Mouse (Mus musculus) effector memory CD4-positive, alpha-beta T cell, adult 7 months (primary cell): ENCODE measurements around the gene Mettl3. TPM values are rescaled to one million over a fixed set of nuclear protein-coding genes. Genes with fewer than 3 reads are reported as not detected.

ENCODE experiments used
- polyA plus RNA-seq: library from polyadenylated mRNA; unstranded; fragments of 100-300 nt; shearing (Covaris generic); gene quantifications from one replicate; pipeline ENCODE4 v1.2.1, GENCODE M21; 2017

Mettl3 gene
- polyA plus RNA-seq, result 32.8 TPM

DNA sequence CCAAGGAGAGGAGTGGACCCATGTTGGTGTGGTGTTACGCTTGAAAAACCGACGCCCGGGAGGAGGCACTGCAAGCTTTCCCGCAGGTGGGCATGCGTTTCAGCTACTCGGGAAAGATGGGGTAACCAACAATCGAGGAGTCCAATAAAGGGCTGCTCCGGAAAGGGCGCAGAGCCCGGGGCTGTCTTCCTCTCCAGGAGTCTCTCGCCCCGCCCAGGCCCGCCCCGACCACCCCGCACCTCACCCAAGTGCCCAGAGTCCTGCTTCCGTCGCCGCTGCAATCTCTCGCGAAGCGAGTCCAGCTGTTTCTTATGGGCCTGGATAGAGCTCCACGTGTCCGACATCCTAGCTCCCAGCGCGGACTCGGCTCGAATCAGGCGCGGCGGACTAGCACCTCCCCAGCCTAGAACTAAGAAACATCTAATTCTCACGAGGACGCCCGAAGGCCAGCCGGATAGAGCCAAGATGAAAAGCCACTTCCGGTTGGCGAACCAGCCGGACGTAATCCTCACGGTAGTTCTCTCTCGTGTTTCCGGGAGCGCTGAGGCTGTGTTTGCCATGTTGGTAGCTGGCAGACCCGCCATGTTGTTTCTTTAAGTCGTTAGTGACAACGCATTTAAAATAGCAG is at the start of gene Mettl3:
Mettl3 (minus strand) TSS at position 485 of the 628 bp plus-strand sequence.

DNA sequence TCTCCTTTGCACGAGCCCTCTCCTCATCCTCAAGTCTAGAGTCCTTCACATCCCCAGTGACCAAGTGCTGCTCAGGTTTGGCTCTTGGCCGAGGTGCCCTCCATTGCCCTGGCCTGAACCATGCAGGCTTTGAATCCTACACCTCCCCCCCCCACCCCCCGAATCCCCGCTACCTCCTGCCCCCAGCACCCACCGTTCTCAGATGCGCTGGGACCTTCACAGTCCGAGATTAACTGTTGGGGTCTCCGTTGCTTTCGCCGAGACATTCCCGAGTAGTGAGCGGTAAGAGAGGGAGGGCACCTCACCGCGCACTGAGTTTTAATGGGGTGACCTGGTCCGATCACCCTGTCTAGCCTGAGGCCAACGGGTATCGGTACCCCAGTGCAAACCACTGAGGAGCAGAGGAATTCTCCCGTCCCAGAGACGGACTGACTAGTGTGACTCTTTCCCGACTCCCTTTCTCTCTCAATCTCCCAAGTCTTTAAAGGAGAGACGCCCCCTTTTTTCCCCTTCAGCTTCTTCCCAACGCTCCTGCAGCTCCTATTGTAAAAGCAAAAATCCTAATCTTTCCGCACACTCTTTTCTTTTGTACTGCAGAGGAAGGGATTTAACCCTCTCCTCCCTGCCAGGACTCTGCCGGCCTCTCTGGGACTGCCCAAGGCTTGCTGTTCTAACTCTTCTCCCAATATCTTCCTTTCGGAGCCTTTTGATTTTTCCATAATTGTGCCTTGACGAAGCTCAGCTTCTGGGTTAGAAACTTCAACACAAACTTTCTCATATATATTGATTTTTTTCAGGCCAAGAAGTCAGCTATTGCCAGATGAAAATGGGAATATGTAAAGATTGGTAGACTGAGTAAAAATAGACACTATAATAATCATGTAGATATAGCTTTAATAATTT is 23.2 kb upstream of the Mettl3 start, which contains the start of gene Sall2:
Sall2 (minus strand) TSS at position 853 of the 903 bp plus-strand sequence.

DNA sequence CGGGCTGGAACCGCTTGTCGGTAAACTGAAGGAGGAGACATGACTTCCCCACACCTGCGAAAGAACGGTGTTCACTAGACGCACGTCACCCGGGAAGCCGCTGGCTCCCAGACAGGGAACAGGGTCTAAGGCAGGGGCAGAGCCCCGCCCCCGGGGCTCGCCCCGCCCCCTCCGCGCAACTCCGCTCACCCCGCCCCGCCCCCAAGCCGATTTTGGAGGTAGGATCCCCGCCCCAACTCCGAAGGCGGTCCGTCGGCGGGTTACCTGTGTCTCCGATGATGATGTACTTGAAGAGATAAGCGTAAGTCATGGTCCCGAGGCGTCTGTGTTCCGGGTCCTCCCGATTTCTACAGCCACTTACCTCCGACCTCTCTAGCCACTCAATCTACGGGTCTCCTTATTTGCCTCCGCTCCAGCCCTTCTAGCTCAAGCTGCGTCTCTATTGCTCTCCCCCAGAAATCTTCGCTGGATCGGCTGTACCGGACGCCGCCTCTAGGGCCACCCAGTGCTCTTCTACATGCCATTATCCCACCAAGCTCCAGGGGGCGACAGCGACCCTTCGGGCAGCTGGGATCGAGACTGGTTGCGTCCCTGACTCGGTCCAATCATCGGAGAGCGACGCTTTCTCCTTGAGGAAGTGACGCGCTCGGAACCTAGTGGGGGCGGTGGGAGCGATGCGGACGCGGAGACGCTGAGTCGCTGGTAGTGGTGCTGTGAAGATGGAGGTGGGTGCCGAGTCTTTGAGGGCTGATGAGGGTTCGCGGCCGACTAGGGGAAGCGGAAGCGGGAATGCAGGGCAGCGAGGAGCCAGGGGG is 25.8 kb downstream of the Mettl3 start, which contains the start of the genes Tox4 and Rab2b:
Tox4 (plus strand) TSS at position 215 of the 815 bp plus-strand sequence.
Rab2b (minus strand) TSS at position 614 of the 815 bp plus-strand sequence.

DNA sequence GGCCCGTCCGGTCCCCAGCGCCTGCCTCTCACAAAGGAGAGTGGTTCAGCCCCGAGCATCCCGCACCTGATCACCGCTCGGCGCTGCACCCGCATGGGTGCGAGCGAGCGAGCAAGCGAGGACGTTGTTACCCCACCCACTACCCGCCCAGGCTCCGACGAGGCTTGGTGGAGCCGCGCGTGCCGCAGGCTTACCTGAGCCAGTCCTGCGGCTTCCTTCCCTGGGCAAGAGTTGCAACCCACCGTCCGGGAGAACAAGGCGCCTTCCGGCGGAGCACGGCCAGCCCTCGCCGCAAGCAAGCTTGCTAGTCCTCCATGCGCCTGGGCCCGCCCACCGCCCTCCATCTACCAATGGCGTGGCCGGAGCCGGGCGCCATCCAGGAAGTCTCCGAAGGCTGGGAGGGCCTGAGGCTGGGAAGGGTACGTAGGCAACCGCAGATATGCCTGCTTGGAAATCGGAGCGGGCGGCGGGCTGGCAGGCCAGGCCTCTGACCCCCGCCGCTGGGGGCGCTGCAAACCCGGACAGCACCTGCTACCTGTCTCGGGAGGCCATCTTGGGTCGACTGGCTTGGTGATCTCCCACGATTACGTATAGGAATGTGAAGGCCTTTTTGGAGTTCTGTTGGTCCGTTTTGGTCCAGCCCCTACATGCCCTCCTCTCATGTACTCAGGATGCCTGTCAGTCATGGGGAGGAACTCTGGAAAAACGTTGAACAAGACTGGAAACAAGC is 47.3 kb downstream of the Mettl3 start, which contains the start of gene Chd8:
Chd8 (minus strand) TSS at position 297 of the 730 bp plus-strand sequence.

Other genes with a start within 250 kb of the Mettl3 start
- gene Hnrnpc, start 201.1 kb downstream of the Mettl3 start, polyA plus RNA-seq, result 483 TPM
- gene Rpgrip1, start 194.4 kb downstream of the Mettl3 start, polyA plus RNA-seq, result 7.9 TPM
- 12.5 TPM for gene Supt16, start 107.7 kb downstream of the Mettl3 start, polyA plus RNA-seq
- gene Chd8, start 47.3 kb downstream of the Mettl3 start, polyA plus RNA-seq, result 25.6 TPM
- gene Tox4, start 26.0 kb downstream of the Mettl3 start, polyA plus RNA-seq, result 142 TPM
- 21.3 TPM for gene Rab2b, start 25.6 kb downstream of the Mettl3 start, polyA plus RNA-seq
- gene Sall2, start 23.6 kb upstream of the Mettl3 start, polyA plus RNA-seq, result 0.13 TPM
- not detected for gene Olfr1513, start 51.3 kb upstream of the Mettl3 start, polyA plus RNA-seq
- gene Olfr1512, start 74.0 kb upstream of the Mettl3 start, polyA plus RNA-seq, result 0.35 TPM
- 0.61 TPM for gene Olfr1511, start 92.3 kb upstream of the Mettl3 start, polyA plus RNA-seq
- gene Olfr1510, start 109.2 kb upstream of the Mettl3 start, polyA plus RNA-seq, result not detected
- gene Olfr1509, start 137.9 kb upstream of the Mettl3 start, polyA plus RNA-seq, result not detected
- gene Olfr1508, start 162.4 kb upstream of the Mettl3 start, polyA plus RNA-seq, result not detected
- gene Olfr1507, start 190.6 kb upstream of the Mettl3 start, polyA plus RNA-seq, result 1.1 TPM